Mouse (Mus musculus): ENCODE results near the gene Syngap1. TPM values are rescaled to one million over a fixed set of nuclear protein-coding genes. Genes with fewer than 3 reads are reported as not detected.
A peak's percentile ranks its signal among the peaks of the same experiment; 100 is the strongest.
"Not testable (repeated sequence)": the region's sequence is repeated elsewhere in the genome, so short reads cannot be mapped to it uniquely, and the experiment has no call there.

The Syngap1 gene
- polyA plus RNA-seq, 1 experiment, result 32.8 TPM

- Histone ChIP-seq H3K4me1 (ENCODE audit: control insufficient read depth, insufficient read depth, low read length) (peaks cover 3% of the 10 kb centered on the region), H3K4me3 (replicated peaks; ENCODE audit: extremely low read depth, low read depth, low read length) (no peak overlapping the region)
- TF ChIP-seq POLR2A (IDR thresholded peaks at IDR 0.05; ENCODE audit: borderline replicate concordance, extremely low read depth, low read depth, low read length) (no peak), CTCF (IDR thresholded peaks at IDR 0.05; ENCODE audit: insufficient read depth, low read length) (no peak)
- no peak for DNase-seq
Measured at GRCm38 (mm10) chr17:26975415-26975814, 34.4 kb downstream of the Syngap1 start.

DNA sequence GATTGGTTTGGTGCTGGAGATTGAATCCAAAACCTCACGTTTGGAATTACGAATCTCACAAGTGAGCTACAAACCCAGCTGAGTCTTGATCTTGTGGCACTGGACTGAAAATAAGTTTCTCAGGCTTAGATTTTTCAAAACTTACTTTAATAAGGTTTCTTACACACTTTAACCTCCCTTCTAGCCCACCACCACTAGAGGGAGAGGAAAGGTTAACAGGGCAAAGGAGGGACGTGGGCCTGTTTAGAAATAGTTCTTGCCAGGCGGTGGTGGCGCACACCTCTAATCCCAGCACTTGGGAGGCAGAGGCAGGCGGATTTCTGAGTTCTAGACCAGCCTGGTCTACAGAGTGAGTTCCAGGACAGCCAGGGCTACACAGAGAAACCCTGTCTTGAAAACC, 36.3 kb downstream of the Syngap1 start:
- H3K4me3 ChIP-seq (replicated peaks; ENCODE audit: extremely low read depth, low read depth, low read length); DNase-seq; H3K4me1 ChIP-seq (ENCODE audit: control insufficient read depth, insufficient read depth, low read length): not testable (repeated sequence)
- WGBS, result 84% methylated on average over 6 of the region's 6 CpGs

- 66% methylated on average over 2 of the region's 2 CpGs for WGBS
Measured at GRCm38 (mm10) chr17:26979426-26979825, 38.4 kb downstream of the Syngap1 start.

DNA sequence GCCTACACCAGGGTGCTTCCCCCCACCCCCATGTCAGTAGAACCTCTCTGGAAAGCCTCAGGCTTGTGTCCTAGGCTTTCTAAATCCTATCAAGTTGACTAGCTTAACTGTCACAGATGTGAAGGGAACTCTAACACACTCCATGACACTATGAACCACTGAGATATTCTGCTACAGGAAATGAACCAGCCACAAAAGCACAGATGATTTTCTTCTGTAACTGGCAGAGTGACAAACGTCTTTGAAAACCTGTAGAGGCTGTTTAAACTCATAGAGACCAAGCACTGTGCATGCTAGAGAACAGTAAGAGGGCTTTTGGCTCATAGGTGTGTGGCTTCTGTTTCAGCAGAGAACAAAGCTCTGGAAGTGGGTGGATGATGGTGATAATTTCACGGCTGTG, 40.0 kb downstream of the Syngap1 start:
- no peak for DNase-seq
- TF ChIP-seq POLR2A (IDR thresholded peaks at IDR 0.05; ENCODE audit: borderline replicate concordance, extremely low read depth, low read depth, low read length) (no peak), CTCF (IDR thresholded peaks at IDR 0.05; ENCODE audit: insufficient read depth, low read length) (no peak)
- 44% methylated on average over 2 of the region's 2 CpGs for WGBS
- Histone ChIP-seq H3K4me3 (replicated peaks; ENCODE audit: extremely low read depth, low read depth, low read length) (no peak overlapping the region), H3K4me1 (ENCODE audit: control insufficient read depth, insufficient read depth, low read length) (no peaks in the 10 kb centered on the region; the same call in 1 of the 2 replicates)

More at GRCm38 (mm10) chr17:26979426-26979825, 38.4 kb downstream of the Syngap1 start:
- TF ChIP-seq CTCF (IDR thresholded peaks at IDR 0.05; ENCODE audit: insufficient read depth, low read length), result no peak
- no peak for TF ChIP-seq POLR2A (IDR thresholded peaks at IDR 0.05; ENCODE audit: borderline replicate concordance, extremely low read depth, low read depth, low read length)
- Histone ChIP-seq H3K4me3 (replicated peaks; ENCODE audit: extremely low read depth, low read depth, low read length) (no peak overlapping the region), H3K4me1 (ENCODE audit: control insufficient read depth, insufficient read depth, low read length) (no peaks in the 10 kb centered on the region; the same call in 1 of the 2 replicates)
- DNase-seq, result no peak

- WGBS, result 81% methylated on average over 4 of the region's 4 CpGs
- H3K4me1 ChIP-seq (ENCODE audit: control insufficient read depth, insufficient read depth, low read length), result no peaks in the 10 kb centered on the region; the same call in 1 of the 2 replicates
- TF ChIP-seq POLR2A (IDR thresholded peaks at IDR 0.05; ENCODE audit: borderline replicate concordance, extremely low read depth, low read depth, low read length), result no peak
- TF ChIP-seq CTCF (IDR thresholded peaks at IDR 0.05; ENCODE audit: insufficient read depth, low read length), result no peak
- H3K4me3 ChIP-seq (replicated peaks; ENCODE audit: extremely low read depth, low read depth, low read length), result no peak overlapping the region
- DNase-seq, result no peak
Measured at GRCm38 (mm10) chr17:26983382-26983781, 42.3 kb downstream of the Syngap1 start.

GRCm38 (mm10) chr17:26985503-26986179, 44.6 kb downstream of the Syngap1 start:
- no peak overlapping the region for H3K4me3 ChIP-seq (replicated peaks; ENCODE audit: extremely low read depth, low read depth, low read length)
- WGBS, result 62% methylated on average over 10 of the region's 10 CpGs
- no peak for TF ChIP-seq POLR2A (IDR thresholded peaks at IDR 0.05; ENCODE audit: borderline replicate concordance, extremely low read depth, low read depth, low read length)
- TF ChIP-seq CTCF (IDR thresholded peaks at IDR 0.05; ENCODE audit: insufficient read depth, low read length), result no peak
- no peaks in the 10 kb centered on the region for H3K4me1 ChIP-seq (ENCODE audit: control insufficient read depth, insufficient read depth, low read length)
- DNase-seq, result no peak

DNA sequence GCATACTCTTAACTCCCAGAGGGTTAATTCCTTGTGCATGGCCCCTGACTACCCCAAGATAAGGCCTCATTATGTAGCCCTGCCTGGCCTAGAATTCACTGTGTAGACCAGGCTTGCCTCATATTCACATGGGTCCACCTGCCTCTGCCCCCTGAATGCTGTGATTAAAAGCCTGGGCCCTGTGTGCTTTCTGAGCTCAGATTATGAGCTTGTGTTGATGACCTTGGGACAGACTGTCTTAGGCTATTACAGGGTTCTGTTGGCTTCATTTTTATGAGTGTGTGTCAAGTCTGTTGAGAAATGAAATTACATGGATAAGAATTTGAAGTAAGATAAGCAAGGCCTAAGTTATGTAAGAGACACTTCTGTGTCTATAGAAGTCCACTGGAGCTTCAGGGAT, 49.5 kb downstream of the Syngap1 start:
- no peak for DNase-seq
- TF ChIP-seq POLR2A (IDR thresholded peaks at IDR 0.05; ENCODE audit: borderline replicate concordance, extremely low read depth, low read depth, low read length) (no peak), CTCF (IDR thresholded peaks at IDR 0.05; ENCODE audit: insufficient read depth, low read length) (no peak)

GRCm38 (mm10) chr17:26994410-26994809, 53.4 kb downstream of the Syngap1 start:
- Histone ChIP-seq H3K4me3 (replicated peaks; ENCODE audit: extremely low read depth, low read depth, low read length) (peak overlapping the region; percentile 31), H3K4me1 (ENCODE audit: control insufficient read depth, insufficient read depth, low read length) (peaks cover 5% of the 10 kb centered on the region; the same call in 1 of the 2 replicates)
- DNase-seq, result peak; percentile 57
- no peak for TF ChIP-seq CTCF (IDR thresholded peaks at IDR 0.05; ENCODE audit: insufficient read depth, low read length)
- no peak for TF ChIP-seq POLR2A (IDR thresholded peaks at IDR 0.05; ENCODE audit: borderline replicate concordance, extremely low read depth, low read depth, low read length)
- WGBS, result 15% methylated on average over 14 of the region's 14 CpGs

More for the DNA sequence above, 49.5 kb downstream of the Syngap1 start:
- H3K4me1 ChIP-seq (ENCODE audit: control insufficient read depth, insufficient read depth, low read length), result peaks cover 5% of the 10 kb centered on the region; the same call in 1 of the 2 replicates
- no peak overlapping the region for H3K4me3 ChIP-seq (replicated peaks; ENCODE audit: extremely low read depth, low read depth, low read length)

- TF ChIP-seq CTCF (IDR thresholded peaks at IDR 0.05; ENCODE audit: insufficient read depth, low read length) (no peak), POLR2A (IDR thresholded peaks at IDR 0.05; ENCODE audit: borderline replicate concordance, extremely low read depth, low read depth, low read length) (no peak)
- WGBS, result 54% methylated on average over 6 of the region's 6 CpGs
- H3K4me3 ChIP-seq (replicated peaks; ENCODE audit: extremely low read depth, low read depth, low read length), result no peak overlapping the region
- DNase-seq, result no peak
- peaks cover 5% of the 10 kb centered on the region; the same call in 1 of the 2 replicates for H3K4me1 ChIP-seq (ENCODE audit: control insufficient read depth, insufficient read depth, low read length)
Measured at GRCm38 (mm10) chr17:26995006-26995405, 54.0 kb downstream of the Syngap1 start.

- DNase-seq, result no peak
- 47% methylated on average over 8 of the region's 8 CpGs for WGBS
- Histone ChIP-seq H3K4me1 (ENCODE audit: control insufficient read depth, insufficient read depth, low read length) (peaks cover 5% of the 10 kb centered on the region; the same call in 1 of the 2 replicates), H3K4me3 (replicated peaks; ENCODE audit: extremely low read depth, low read depth, low read length) (no peak overlapping the region)
- no peak for TF ChIP-seq CTCF (IDR thresholded peaks at IDR 0.05; ENCODE audit: insufficient read depth, low read length)
- TF ChIP-seq POLR2A (IDR thresholded peaks at IDR 0.05; ENCODE audit: borderline replicate concordance, extremely low read depth, low read depth, low read length), result no peak
Measured at GRCm38 (mm10) chr17:26995562-26995961, 54.5 kb downstream of the Syngap1 start.
